Mouse (Mus musculus): ENCODE results near the gene Krt10. TPM values are rescaled to one million over a fixed set of nuclear protein-coding genes. Genes with fewer than 3 reads are reported as not detected.

Krt10 gene
- polyA plus RNA-seq (2014; fragmentation: Illumina TruSeq; extraction: RNeasy Lipid Tissue Mini Kit (QIAGEN cat#74804); ENCODE audit: low read depth, low replicate concordance) = 14.8 TPM

DNA sequence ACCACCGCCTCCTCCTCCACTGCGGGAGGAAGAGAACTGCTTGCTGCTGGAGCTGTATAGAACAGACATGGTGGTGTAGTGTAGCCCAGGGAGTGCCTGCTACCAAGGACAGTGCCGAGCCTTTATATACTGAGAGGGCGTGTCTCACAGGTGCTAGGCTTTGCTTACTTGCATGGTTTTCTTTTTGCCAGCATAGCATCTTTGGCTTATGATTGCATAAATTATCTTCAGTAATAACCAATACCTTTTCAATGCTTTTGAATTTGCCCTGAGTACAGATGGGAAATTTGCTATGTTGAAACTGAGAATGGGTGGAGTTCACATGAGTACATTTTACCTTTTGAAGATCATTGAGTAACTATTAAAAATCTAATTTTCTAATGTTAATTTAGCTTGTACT, at the start of gene Krt10:
Gene Krt10 (minus strand): TSS at position 101 of the 400 bp plus-strand sequence.

DNA sequence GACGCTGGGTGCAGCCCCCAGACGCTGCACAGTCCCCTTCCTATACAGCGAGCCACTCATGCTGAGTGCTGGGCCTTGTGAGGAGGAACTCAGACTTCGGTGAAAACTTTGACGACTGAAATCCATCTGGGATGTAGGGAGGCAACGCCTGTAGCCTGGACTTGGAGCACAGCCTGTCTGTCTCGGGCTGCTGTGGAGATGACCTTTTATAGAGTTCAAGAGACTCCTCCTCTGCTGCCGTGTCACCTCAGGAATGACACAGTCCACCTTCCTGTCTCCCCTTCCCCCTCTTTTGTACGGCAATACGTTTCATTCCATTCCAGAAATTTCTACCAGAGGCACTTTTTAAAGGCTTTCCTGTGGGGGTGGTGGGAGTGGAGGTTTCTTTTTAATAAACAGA, 48.8 kb upstream of the Krt10 start, which contains the start of gene Krt20:
Gene Krt20 (minus strand): TSS at position 179 of the 400 bp plus-strand sequence.

DNA sequence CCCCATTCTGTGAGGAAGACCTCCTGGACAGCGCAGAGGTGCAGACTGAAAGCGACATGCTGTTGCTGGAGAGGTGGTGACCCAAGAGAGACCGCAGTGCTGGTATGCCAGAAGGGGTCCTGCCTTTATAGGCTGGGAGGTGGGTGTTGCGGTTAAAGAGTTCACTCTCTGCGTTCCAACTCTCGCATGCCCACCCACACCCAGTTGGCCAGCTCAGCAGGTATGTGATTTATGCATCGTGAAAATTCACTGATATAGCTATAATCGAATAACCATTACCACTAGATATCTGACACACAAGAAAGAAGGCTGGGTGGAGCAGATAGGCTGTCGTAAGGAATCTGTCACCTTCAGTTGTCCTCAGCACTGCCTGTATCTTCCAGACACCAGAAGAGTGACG, 33.0 kb upstream of the Krt10 start, which contains the start of gene Krt12:
Gene Krt12 (minus strand): TSS at position 101 of the 400 bp plus-strand sequence.

GRCm38 (mm10) chr11:99374803-99375202, 14.4 kb downstream of the Krt10 start, which contains the start of gene Krt28:
TSS of gene Krt28 (minus strand) at chr11:99374903.

DNA sequence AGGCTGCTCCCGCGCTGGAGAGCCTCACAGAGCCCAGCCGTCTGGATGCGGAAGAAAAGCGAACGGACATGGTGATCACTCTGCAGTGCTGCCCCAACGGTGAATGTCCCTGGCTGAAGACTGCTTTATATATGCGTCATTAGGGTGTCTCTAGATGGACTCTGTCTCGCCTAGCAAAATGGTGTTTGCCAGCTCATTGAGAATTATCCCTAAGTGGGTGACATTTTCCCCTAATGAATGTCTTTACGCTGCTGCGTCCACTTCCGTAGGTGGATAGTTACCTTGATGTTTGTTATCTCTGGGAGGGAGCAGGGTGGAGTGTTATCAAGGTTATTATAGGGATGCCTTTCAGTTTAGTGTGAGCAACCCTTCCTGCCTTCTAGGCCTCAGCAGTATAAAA, 38.2 kb downstream of the Krt10 start, which contains the start of gene Krt27:
Gene Krt27 (minus strand): TSS at position 101 of the 400 bp plus-strand sequence.

DNA sequence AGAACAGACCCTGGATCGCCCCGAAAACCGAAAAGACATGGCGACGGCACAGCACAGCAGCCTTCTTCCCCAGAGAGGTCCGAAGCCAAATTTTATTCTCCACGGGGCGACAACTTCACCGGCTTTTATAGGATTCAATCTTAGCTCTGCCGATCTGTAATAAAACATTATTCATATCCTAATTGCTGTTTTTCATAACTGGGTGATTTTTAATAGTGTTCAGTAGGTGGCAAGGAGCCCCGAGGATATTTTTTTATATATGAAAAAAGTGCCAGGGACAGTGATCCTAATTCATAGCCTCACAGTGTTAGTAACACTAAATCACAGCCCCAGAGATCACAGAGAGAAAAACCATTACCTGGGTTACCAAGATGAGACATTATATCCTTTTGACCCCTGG, 51.3 kb downstream of the Krt10 start, which contains the start of gene Krt26:
Gene Krt26 (minus strand): TSS at position 101 of the 400 bp plus-strand sequence.

Other genes starting within 250 kb of the Krt10 start
- not detected for gene Ccr7, start 234.3 kb downstream of the Krt10 start, polyA plus RNA-seq (2014; fragmentation: Illumina TruSeq; extraction: RNeasy Lipid Tissue Mini Kit (QIAGEN cat#74804); ENCODE audit: low read depth, low replicate concordance)
- gene Smarce1, start 158.3 kb downstream of the Krt10 start, polyA plus RNA-seq (2014; fragmentation: Illumina TruSeq; extraction: RNeasy Lipid Tissue Mini Kit (QIAGEN cat#74804); ENCODE audit: low read depth, low replicate concordance) = 138 TPM
- gene Krt222, start 145.3 kb downstream of the Krt10 start, polyA plus RNA-seq (2014; fragmentation: Illumina TruSeq; extraction: RNeasy Lipid Tissue Mini Kit (QIAGEN cat#74804); ENCODE audit: low read depth, low replicate concordance) = 6.1 TPM
- not detected for gene Krt24, start 104.1 kb downstream of the Krt10 start, polyA plus RNA-seq (2014; fragmentation: Illumina TruSeq; extraction: RNeasy Lipid Tissue Mini Kit (QIAGEN cat#74804); ENCODE audit: low read depth, low replicate concordance)
- not detected for gene Krt25, start 66.4 kb downstream of the Krt10 start, polyA plus RNA-seq (2014; fragmentation: Illumina TruSeq; extraction: RNeasy Lipid Tissue Mini Kit (QIAGEN cat#74804); ENCODE audit: low read depth, low replicate concordance)
- not detected for gene Krt26, start 51.4 kb downstream of the Krt10 start, polyA plus RNA-seq (2014; fragmentation: Illumina TruSeq; extraction: RNeasy Lipid Tissue Mini Kit (QIAGEN cat#74804); ENCODE audit: low read depth, low replicate concordance)
- gene Krt27, start 38.3 kb downstream of the Krt10 start, polyA plus RNA-seq (2014; fragmentation: Illumina TruSeq; extraction: RNeasy Lipid Tissue Mini Kit (QIAGEN cat#74804); ENCODE audit: low read depth, low replicate concordance) = not detected
- gene Krt28, start 14.5 kb downstream of the Krt10 start, polyA plus RNA-seq (2014; fragmentation: Illumina TruSeq; extraction: RNeasy Lipid Tissue Mini Kit (QIAGEN cat#74804); ENCODE audit: low read depth, low replicate concordance) = not detected
- gene Krt12, start 32.9 kb upstream of the Krt10 start, polyA plus RNA-seq (2014; fragmentation: Illumina TruSeq; extraction: RNeasy Lipid Tissue Mini Kit (QIAGEN cat#74804); ENCODE audit: low read depth, low replicate concordance) = not detected
- gene Krt20, start 48.8 kb upstream of the Krt10 start, polyA plus RNA-seq (2014; fragmentation: Illumina TruSeq; extraction: RNeasy Lipid Tissue Mini Kit (QIAGEN cat#74804); ENCODE audit: low read depth, low replicate concordance) = not detected
- not detected for gene Krt23, start 103.8 kb upstream of the Krt10 start, polyA plus RNA-seq (2014; fragmentation: Illumina TruSeq; extraction: RNeasy Lipid Tissue Mini Kit (QIAGEN cat#74804); ENCODE audit: low read depth, low replicate concordance)
- gene Krt39, start 132.0 kb upstream of the Krt10 start, polyA plus RNA-seq (2014; fragmentation: Illumina TruSeq; extraction: RNeasy Lipid Tissue Mini Kit (QIAGEN cat#74804); ENCODE audit: low read depth, low replicate concordance) = not detected
- not detected for gene Krt40, start 153.8 kb upstream of the Krt10 start, polyA plus RNA-seq (2014; fragmentation: Illumina TruSeq; extraction: RNeasy Lipid Tissue Mini Kit (QIAGEN cat#74804); ENCODE audit: low read depth, low replicate concordance)
- gene Krtap3-3, start 161.5 kb upstream of the Krt10 start, polyA plus RNA-seq (2014; fragmentation: Illumina TruSeq; extraction: RNeasy Lipid Tissue Mini Kit (QIAGEN cat#74804); ENCODE audit: low read depth, low replicate concordance) = not detected
- not detected for gene Krtap3-2, start 167.5 kb upstream of the Krt10 start, polyA plus RNA-seq (2014; fragmentation: Illumina TruSeq; extraction: RNeasy Lipid Tissue Mini Kit (QIAGEN cat#74804); ENCODE audit: low read depth, low replicate concordance)
- gene Gm11939, start 170.1 kb upstream of the Krt10 start, polyA plus RNA-seq (2014; fragmentation: Illumina TruSeq; extraction: RNeasy Lipid Tissue Mini Kit (QIAGEN cat#74804); ENCODE audit: low read depth, low replicate concordance) = not detected
- gene Krtap3-1, start 177.3 kb upstream of the Krt10 start, polyA plus RNA-seq (2014; fragmentation: Illumina TruSeq; extraction: RNeasy Lipid Tissue Mini Kit (QIAGEN cat#74804); ENCODE audit: low read depth, low replicate concordance) = not detected
- not detected for gene Krtap1-5, start 191.7 kb upstream of the Krt10 start, polyA plus RNA-seq (2014; fragmentation: Illumina TruSeq; extraction: RNeasy Lipid Tissue Mini Kit (QIAGEN cat#74804); ENCODE audit: low read depth, low replicate concordance)
- not detected for gene Krtap1-4, start 194.3 kb upstream of the Krt10 start, polyA plus RNA-seq (2014; fragmentation: Illumina TruSeq; extraction: RNeasy Lipid Tissue Mini Kit (QIAGEN cat#74804); ENCODE audit: low read depth, low replicate concordance)
- not detected for gene Krtap1-3, start 202.0 kb upstream of the Krt10 start, polyA plus RNA-seq (2014; fragmentation: Illumina TruSeq; extraction: RNeasy Lipid Tissue Mini Kit (QIAGEN cat#74804); ENCODE audit: low read depth, low replicate concordance)
- not detected for gene Krtap9-3, start 208.7 kb upstream of the Krt10 start, polyA plus RNA-seq (2014; fragmentation: Illumina TruSeq; extraction: RNeasy Lipid Tissue Mini Kit (QIAGEN cat#74804); ENCODE audit: low read depth, low replicate concordance)
- gene Gm11938, start 213.9 kb upstream of the Krt10 start, polyA plus RNA-seq (2014; fragmentation: Illumina TruSeq; extraction: RNeasy Lipid Tissue Mini Kit (QIAGEN cat#74804); ENCODE audit: low read depth, low replicate concordance) = not detected
- not detected for gene Gm11937, start 220.8 kb upstream of the Krt10 start, polyA plus RNA-seq (2014; fragmentation: Illumina TruSeq; extraction: RNeasy Lipid Tissue Mini Kit (QIAGEN cat#74804); ENCODE audit: low read depth, low replicate concordance)
- not detected for gene Krtap2-4, start 225.5 kb upstream of the Krt10 start, polyA plus RNA-seq (2014; fragmentation: Illumina TruSeq; extraction: RNeasy Lipid Tissue Mini Kit (QIAGEN cat#74804); ENCODE audit: low read depth, low replicate concordance)
- gene Gm11562, start 231.1 kb upstream of the Krt10 start, polyA plus RNA-seq (2014; fragmentation: Illumina TruSeq; extraction: RNeasy Lipid Tissue Mini Kit (QIAGEN cat#74804); ENCODE audit: low read depth, low replicate concordance) = not detected
- gene Krtap4-1, start 238.9 kb upstream of the Krt10 start, polyA plus RNA-seq (2014; fragmentation: Illumina TruSeq; extraction: RNeasy Lipid Tissue Mini Kit (QIAGEN cat#74804); ENCODE audit: low read depth, low replicate concordance) = not detected
- gene Krtap4-2, start 245.7 kb upstream of the Krt10 start, polyA plus RNA-seq (2014; fragmentation: Illumina TruSeq; extraction: RNeasy Lipid Tissue Mini Kit (QIAGEN cat#74804); ENCODE audit: low read depth, low replicate concordance) = not detected